Mouse (Mus musculus): ENCODE results near the gene Ctsh.
"Not testable (repeated sequence)": the region's sequence is repeated elsewhere in the genome, so short reads cannot be mapped to it uniquely, and the experiment has no call there.

Gene Ctsh

GRCm38 (mm10) chr9:90053852-90054251 is at the start of gene Ctsh:
Gene Ctsh, plus strand, starts transcription at chr9:90054152.
- DNase-seq (ENCODE audit: low read depth): no peak

- no peak for DNase-seq (ENCODE audit: low read depth)
Observed at GRCm38 (mm10) chr9:90006432-90006831, 47.5 kb upstream of the Ctsh start.

- no peak for DNase-seq (ENCODE audit: low read depth)
Observed at GRCm38 (mm10) chr9:90007094-90007493, 46.9 kb upstream of the Ctsh start.

GRCm38 (mm10) chr9:90008138-90008537 is 45.8 kb upstream of the Ctsh start:
- no peak for DNase-seq (ENCODE audit: low read depth)

DNA sequence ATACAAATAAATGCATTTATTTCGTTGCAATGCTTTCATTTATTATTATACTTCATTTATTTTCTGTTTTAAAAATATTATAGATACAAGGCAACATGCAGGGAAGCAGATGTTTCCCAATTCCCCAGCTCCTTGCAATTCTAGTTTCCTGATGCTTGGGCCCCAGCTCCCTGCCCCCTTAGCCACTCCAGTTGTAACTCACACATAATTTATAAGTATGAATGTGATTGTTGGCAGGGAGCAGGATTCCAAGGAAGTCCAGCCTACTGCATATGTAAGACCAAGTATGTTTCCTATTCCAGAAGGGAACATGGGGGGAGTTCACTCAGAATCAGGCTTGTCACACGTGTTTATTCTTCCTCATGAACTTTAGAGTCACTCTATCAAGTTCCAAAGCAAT is 42.1 kb upstream of the Ctsh start:
- no peak for DNase-seq (ENCODE audit: low read depth)

DNA sequence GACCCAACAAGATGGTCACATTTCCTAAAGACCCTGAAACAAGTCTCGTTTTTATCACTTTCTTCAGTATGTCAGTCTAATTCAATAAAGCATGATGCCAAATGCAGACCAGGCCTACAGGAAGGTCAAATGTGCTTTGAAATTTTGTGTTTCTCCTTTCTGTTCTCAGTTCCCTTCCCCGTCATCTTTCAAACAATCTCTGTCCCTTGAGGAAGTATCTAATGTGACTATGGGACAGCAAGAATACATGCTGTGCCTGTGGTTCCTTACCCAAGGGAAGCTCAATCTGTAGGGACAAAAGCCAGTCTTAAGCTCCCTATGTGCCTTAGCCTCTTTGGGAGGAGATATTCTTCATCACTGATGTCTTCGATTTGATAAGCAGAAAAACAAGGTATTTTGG is 39.3 kb upstream of the Ctsh start:
- DNase-seq (ENCODE audit: low read depth): no peak

- DNase-seq (ENCODE audit: low read depth): no peak
Observed at GRCm38 (mm10) chr9:90016204-90016603, 37.7 kb upstream of the Ctsh start.

DNA sequence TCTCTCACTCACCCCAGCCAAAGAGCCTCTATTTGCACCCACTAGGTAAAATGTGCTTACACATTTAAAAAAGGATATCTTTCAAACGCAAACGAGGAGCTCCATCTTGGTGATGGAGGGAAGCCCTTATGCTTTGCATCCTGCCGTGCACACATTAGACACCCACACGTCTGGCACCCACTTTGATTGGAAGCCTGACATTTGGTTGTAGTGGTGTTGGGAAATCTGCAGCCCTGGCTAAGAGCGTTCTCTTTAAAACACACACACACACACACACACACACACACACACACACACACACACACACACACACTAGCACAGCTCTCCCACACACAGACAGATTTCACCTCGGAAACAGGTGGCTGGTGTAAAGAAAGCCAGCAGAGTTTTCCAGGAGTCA is 33.1 kb upstream of the Ctsh start:
- DNase-seq (ENCODE audit: low read depth): no peak

- no peak for DNase-seq (ENCODE audit: low read depth)
Observed at GRCm38 (mm10) chr9:90021442-90021841, 32.5 kb upstream of the Ctsh start.

GRCm38 (mm10) chr9:90027709-90028108 is 26.2 kb upstream of the Ctsh start:
- DNase-seq (ENCODE audit: low read depth): no peak

- DNase-seq (ENCODE audit: low read depth): no peak
Observed at GRCm38 (mm10) chr9:90033922-90034321, 20.0 kb upstream of the Ctsh start.

DNA sequence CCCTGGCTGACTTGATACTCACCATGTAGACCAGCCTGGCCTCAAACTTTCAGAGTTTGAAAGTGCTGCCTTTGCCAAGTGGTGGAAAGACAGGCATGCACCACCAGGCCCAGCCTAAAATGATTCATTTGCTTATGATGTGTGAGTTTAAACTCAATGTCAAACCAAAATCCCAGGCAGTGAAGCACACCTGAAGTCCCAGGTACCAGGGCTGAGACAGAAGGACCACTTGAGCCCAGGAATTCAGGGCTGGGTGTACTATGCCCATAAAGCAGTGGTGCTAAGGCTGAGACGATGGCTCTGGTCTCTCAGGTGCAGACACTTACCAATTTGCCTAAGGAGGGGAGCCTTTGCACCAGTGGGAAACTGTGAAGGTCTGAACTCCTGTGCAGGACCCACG is 18.8 kb upstream of the Ctsh start:
- no peak for DNase-seq (ENCODE audit: low read depth)

- DNase-seq (ENCODE audit: low read depth): no peak
Observed at GRCm38 (mm10) chr9:90035794-90036193, 18.2 kb upstream of the Ctsh start.

- no peak for DNase-seq (ENCODE audit: low read depth)
Observed at GRCm38 (mm10) chr9:90036313-90036712, 17.6 kb upstream of the Ctsh start.

DNA sequence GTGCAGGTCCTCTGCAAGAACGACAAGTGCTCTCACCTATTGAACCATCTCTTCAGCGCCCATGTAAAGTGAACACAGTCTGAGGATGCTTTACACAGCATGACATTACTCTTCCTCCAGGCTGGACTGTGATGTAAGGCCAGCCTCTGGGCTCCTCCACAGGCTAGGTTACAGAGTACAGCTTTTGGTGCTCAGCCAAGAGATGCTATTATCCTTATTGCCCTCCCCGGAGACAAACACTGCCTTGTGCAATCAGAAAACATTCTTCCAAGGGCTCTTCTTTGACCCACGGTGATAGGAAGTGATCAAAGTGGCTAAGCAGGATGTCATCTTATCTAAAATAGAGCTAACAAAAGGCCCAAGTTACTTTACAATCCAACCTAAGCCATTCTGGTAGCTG is 15.4 kb upstream of the Ctsh start:
- no peak for DNase-seq (ENCODE audit: low read depth)

DNA sequence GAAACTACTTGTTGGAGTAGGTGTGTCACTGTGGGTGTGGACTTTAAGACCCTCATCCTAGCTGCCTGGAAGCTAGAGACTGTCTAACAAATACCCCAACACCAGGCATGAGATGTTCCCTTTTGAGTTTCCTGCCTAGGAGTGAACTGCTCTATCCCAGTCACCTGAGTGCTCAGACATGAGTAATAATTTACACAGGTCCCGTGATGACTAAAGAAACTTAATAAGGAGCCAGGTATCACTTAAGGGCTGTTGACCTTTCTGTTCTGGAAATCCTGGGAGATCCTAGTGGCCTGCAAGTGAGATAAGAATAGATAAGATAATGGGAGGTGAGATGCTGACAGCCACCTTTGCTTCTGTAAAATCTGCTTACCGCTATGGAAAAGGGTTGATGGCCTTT is 13.0 kb upstream of the Ctsh start:
- no peak for DNase-seq (ENCODE audit: low read depth)

GRCm38 (mm10) chr9:90041556-90041955 is 12.4 kb upstream of the Ctsh start:
- no peak for DNase-seq (ENCODE audit: low read depth)

GRCm38 (mm10) chr9:90042906-90043305 is 11.0 kb upstream of the Ctsh start:
- not testable (repeated sequence) for DNase-seq (ENCODE audit: low read depth)

DNA sequence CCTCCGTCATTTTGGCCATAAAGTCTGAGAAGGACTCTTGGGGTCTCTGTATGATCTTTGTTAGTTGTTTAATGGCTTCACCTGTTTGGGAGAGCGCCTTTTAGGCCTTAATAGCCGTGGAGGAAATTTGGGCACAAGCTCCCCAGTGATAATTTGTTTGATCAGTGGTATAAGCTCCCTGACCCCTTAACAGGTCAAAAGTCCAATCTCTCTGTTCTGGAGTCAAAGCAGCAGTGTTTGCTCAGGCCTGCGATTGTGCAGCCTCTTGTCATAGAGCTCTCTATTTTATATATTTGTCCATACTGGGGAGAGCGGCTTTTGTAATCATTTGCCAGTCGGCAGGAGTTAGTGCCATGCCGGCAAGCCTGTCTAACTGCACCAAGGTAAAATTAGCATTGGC is 8.8 kb upstream of the Ctsh start:
- no peak for DNase-seq (ENCODE audit: low read depth)

- no peak for DNase-seq (ENCODE audit: low read depth)
Observed at GRCm38 (mm10) chr9:90047937-90048627, 5.9 kb upstream of the Ctsh start.

GRCm38 (mm10) chr9:90054371-90055145 is 606 bp downstream of the Ctsh start:
- no peak for DNase-seq (ENCODE audit: low read depth)

GRCm38 (mm10) chr9:90055409-90055808 is 1.5 kb downstream of the Ctsh start:
- no peak for DNase-seq (ENCODE audit: low read depth)

- DNase-seq (ENCODE audit: low read depth): no peak
Observed at GRCm38 (mm10) chr9:90055911-90056310, 2.0 kb downstream of the Ctsh start.

DNA sequence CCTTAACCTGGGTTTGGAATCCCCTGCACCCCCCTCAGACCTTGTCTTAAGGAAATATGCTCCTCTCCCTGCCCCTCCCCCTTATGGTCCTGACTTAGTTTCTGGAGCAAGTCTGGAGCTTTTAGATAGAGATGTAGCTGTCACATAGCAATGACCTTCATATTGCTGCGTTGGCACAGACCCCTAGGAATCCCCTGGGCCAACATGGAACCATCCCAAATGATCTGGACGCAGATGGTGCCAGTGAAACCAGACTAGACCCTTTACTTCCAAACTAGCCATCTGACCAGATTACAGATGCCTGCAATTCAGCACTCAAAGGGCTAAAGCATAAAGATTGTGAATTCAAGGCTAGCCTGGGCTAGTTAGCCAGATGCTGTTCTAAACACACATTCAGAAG is 2.8 kb downstream of the Ctsh start:
- no peak for DNase-seq (ENCODE audit: low read depth)
